Mouse (Mus musculus) heart, embryonic 13.5 days (tissue): ENCODE measurements at regions not wholly inside any gene's neighbourhood (a gene's known extent, or its start where the extent isn't known, plus 50 kb on each side); places are given as distances from the start of the nearest gene placed in this dataset.
A peak's percentile ranks its signal among the peaks of the same experiment; 100 is the strongest.

ENCODE experiments used
- ATAC-seq: fragments of 200-750 bp; cut with Nextera tagmentation; 2 replicates; pipeline ENCODE4 v1.8.0; 2017; ENCODE audit warnings: moderate TSS enrichment; ENCODE audit not compliant: insufficient number of reproducible peaks, low FRiP score, low TSS enrichment; ENCODE audit errors: extremely low read depth
- H3K27ac ChIP-seq: fragments of 300-500 bp; sonication (generic); replicated peaks from 2 replicates; pipeline ENCODE4 v1.5.1; 2015; ENCODE audit warnings: moderate library complexity, mild to moderate bottlenecking, inconsistent platforms
- H3K27me3 ChIP-seq: fragments of 300-500 bp; sonication (generic); replicated peaks from 2 replicates; pipeline ENCODE4 v1.6.1; 2015; ENCODE audit warnings: mild to moderate bottlenecking, inconsistent platforms
- H3K36me3 ChIP-seq: fragments of 300-500 bp; sonication (generic); 2 replicates; pipeline ENCODE4 v1.6.1; 2015; ENCODE audit warnings: mild to moderate bottlenecking, inconsistent platforms
- H3K4me1 ChIP-seq: fragments of 300-500 bp; sonication (generic); 2 replicates; pipeline ENCODE4 v1.6.1; 2015; ENCODE audit warnings: inconsistent platforms
- H3K4me2 ChIP-seq: fragments of 300-500 bp; sonication (generic); 2 replicates; pipeline ENCODE4 v1.6.1; 2015; ENCODE audit warnings: inconsistent platforms, mild to moderate bottlenecking, moderate library complexity
- H3K4me3 ChIP-seq: fragments of 300-500 bp; sonication (generic); 2 replicates; pipeline ENCODE4 v1.5.1; 2015; ENCODE audit warnings: moderate library complexity, mild to moderate bottlenecking, inconsistent platforms
- H3K9ac ChIP-seq: fragments of 300-500 bp; sonication (generic); 2 replicates; pipeline ENCODE4 v1.6.1; 2015; ENCODE audit warnings: inconsistent platforms, mild to moderate bottlenecking, moderate library complexity
- H3K9me3 ChIP-seq: fragments of 300-500 bp; sonication (generic); 2 replicates; pipeline ENCODE4 v1.6.1; 2016; ENCODE audit warnings: inconsistent platforms
- WGBS: fragments of 180-500 bp; shearing (Covaris S2); methylation state at CpG from one replicate; pipeline ENCODE4 v1.1.7; 2015; ENCODE audit warnings: mixed read lengths; 5-methylcytosine and 5-hydroxymethylcytosine counted together

GRCm38 (mm10) chr5:4697346-4698095 lies 60.3 kb downstream of the Fzd1 start:
- ATAC-seq, result no peak
- Histone ChIP-seq H3K4me1 (no peaks in the 10 kb centered on the region), H3K9me3 (peaks cover 4% of the 10 kb centered on the region; the same call in 1 of the 2 replicates), H3K36me3 (no peaks in the 10 kb centered on the region), H3K9ac (no peak overlapping the region), H3K27ac (no peak overlapping the region), H3K4me3 (no peak overlapping the region), H3K27me3 (no peaks in the 10 kb centered on the region), H3K4me2 (no peak overlapping the region)
- 57% methylated on average over 4 of the region's 4 CpGs for WGBS

- Histone ChIP-seq H3K27me3 (no peaks in the 10 kb centered on the region), H3K36me3 (no peaks in the 10 kb centered on the region), H3K4me2 (no peak overlapping the region), H3K4me3 (no peak overlapping the region), H3K9ac (no peak overlapping the region), H3K9me3 (peaks cover 4% of the 10 kb centered on the region; the same call in 1 of the 2 replicates), H3K27ac (no peak overlapping the region), H3K4me1 (no peaks in the 10 kb centered on the region)
- no peak for ATAC-seq
These were observed 61.1 kb downstream of the Fzd1 start for GRCm38 (mm10) chr5:4696701-4697100.

GRCm38 (mm10) chr5:4689130-4689529 lies 68.7 kb downstream of the Fzd1 start:
- Histone ChIP-seq H3K4me1 (no peaks in the 10 kb centered on the region), H3K4me2 (no peak overlapping the region), H3K27me3 (no peaks in the 10 kb centered on the region), H3K9ac (no peak overlapping the region), H3K27ac (no peak overlapping the region), H3K4me3 (no peak overlapping the region), H3K9me3 (no peaks in the 10 kb centered on the region), H3K36me3 (no peaks in the 10 kb centered on the region)
- no peak for ATAC-seq
- 53% methylated on average over 2 of the region's 2 CpGs for WGBS

GRCm38 (mm10) chr5:4675316-4675715 lies 82.5 kb downstream of the Fzd1 start:
- no peak for ATAC-seq
- no peaks in the 10 kb centered on the region for H3K4me1 ChIP-seq
- no peak overlapping the region for H3K9ac ChIP-seq
- WGBS, result 75% methylated on average over 2 of the region's 2 CpGs
- H3K27ac ChIP-seq, result no peak overlapping the region
- no peaks in the 10 kb centered on the region for H3K27me3 ChIP-seq
- H3K9me3 ChIP-seq, result no peaks in the 10 kb centered on the region
- no peak overlapping the region for H3K4me2 ChIP-seq
- no peak overlapping the region for H3K4me3 ChIP-seq
- no peaks in the 10 kb centered on the region for H3K36me3 ChIP-seq

GRCm38 (mm10) chr5:4666381-4666780 lies 91.5 kb downstream of the Fzd1 start:
- WGBS, result 72% methylated on average over 12 of the region's 12 CpGs
- H3K4me1 ChIP-seq, result peaks cover 11% of the 10 kb centered on the region
- H3K27me3 ChIP-seq, result no peaks in the 10 kb centered on the region
- H3K9me3 ChIP-seq, result no peaks in the 10 kb centered on the region
- no peak overlapping the region for H3K9ac ChIP-seq
- H3K27ac ChIP-seq, result no peak overlapping the region
- H3K4me3 ChIP-seq, result no peak overlapping the region
- H3K36me3 ChIP-seq, result no peaks in the 10 kb centered on the region
- ATAC-seq, result no peak
- H3K4me2 ChIP-seq, result no peak overlapping the region

- H3K4me3 ChIP-seq, result no peak overlapping the region
- 73% methylated on average over 9 of the region's 9 CpGs for WGBS
- no peak for ATAC-seq
These were observed 91.9 kb downstream of the Fzd1 start for GRCm38 (mm10) chr5:4665978-4666377.

GRCm38 (mm10) chr5:4664918-4665317 lies 92.9 kb downstream of the Fzd1 start:
- WGBS, result 73% methylated on average over 4 of the region's 4 CpGs
- H3K9ac ChIP-seq, result no peak overlapping the region
- H3K4me1 ChIP-seq, result peaks cover 13% of the 10 kb centered on the region
- H3K36me3 ChIP-seq, result no peaks in the 10 kb centered on the region
- no peak overlapping the region for H3K4me2 ChIP-seq
- H3K27ac ChIP-seq, result no peak overlapping the region
- H3K27me3 ChIP-seq, result no peaks in the 10 kb centered on the region
- no peak for ATAC-seq
- no peak overlapping the region for H3K4me3 ChIP-seq
- no peaks in the 10 kb centered on the region for H3K9me3 ChIP-seq

More at GRCm38 (mm10) chr5:4665978-4666377, 91.9 kb downstream of the Fzd1 start:
- Histone ChIP-seq H3K4me2 (no peak overlapping the region), H3K4me1 (peaks cover 13% of the 10 kb centered on the region), H3K9me3 (no peaks in the 10 kb centered on the region), H3K27me3 (no peaks in the 10 kb centered on the region), H3K27ac (no peak overlapping the region), H3K9ac (no peak overlapping the region), H3K36me3 (no peaks in the 10 kb centered on the region)

- no peaks in the 10 kb centered on the region for H3K36me3 ChIP-seq
- 56% methylated on average over 10 of the region's 10 CpGs for WGBS
- H3K9me3 ChIP-seq, result no peaks in the 10 kb centered on the region
- no peak overlapping the region for H3K27ac ChIP-seq
- H3K4me2 ChIP-seq, result no peak overlapping the region
- no peaks in the 10 kb centered on the region for H3K27me3 ChIP-seq
- peaks cover 13% of the 10 kb centered on the region for H3K4me1 ChIP-seq
- no peak overlapping the region for H3K4me3 ChIP-seq
- no peak overlapping the region for H3K9ac ChIP-seq
- ATAC-seq, result no peak
These were observed 93.3 kb downstream of the Fzd1 start for GRCm38 (mm10) chr5:4664488-4664887.

GRCm38 (mm10) chr5:4662198-4662585 lies 95.6 kb downstream of the Fzd1 start:
- no peak overlapping the region for H3K4me3 ChIP-seq
- peaks cover 2% of the 10 kb centered on the region; the same call in 1 of the 2 replicates for H3K9me3 ChIP-seq
- H3K4me2 ChIP-seq, result 0 out of 2 replicates have a peak overlapping the region, but pooled peaks have one; percentile 30
- no peaks in the 10 kb centered on the region for H3K27me3 ChIP-seq
- no peak for ATAC-seq
- H3K36me3 ChIP-seq, result no peaks in the 10 kb centered on the region
- H3K9ac ChIP-seq, result no peak overlapping the region
- WGBS, result 70% methylated on average over 6 of the region's 6 CpGs
- H3K27ac ChIP-seq, result no peak overlapping the region
- peaks cover 15% of the 10 kb centered on the region for H3K4me1 ChIP-seq

- peaks cover 7% of the 10 kb centered on the region; the same call in 1 of the 2 replicates for H3K9me3 ChIP-seq
These were observed 96.2 kb downstream of the Fzd1 start for GRCm38 (mm10) chr5:4661420-4662197.

GRCm38 (mm10) chr5:4657982-4658381 lies 99.9 kb downstream of the Fzd1 start:
- WGBS, result 35% methylated on average over 1 of the region's 1 CpGs
- H3K4me1 ChIP-seq, result peaks cover 15% of the 10 kb centered on the region
- H3K27ac ChIP-seq, result no peak overlapping the region
- H3K27me3 ChIP-seq, result no peaks in the 10 kb centered on the region
- ATAC-seq, result no peak
- no peaks in the 10 kb centered on the region for H3K36me3 ChIP-seq
- no peak overlapping the region for H3K9ac ChIP-seq
- H3K4me2 ChIP-seq, result no peak overlapping the region
- H3K9me3 ChIP-seq, result peaks cover 7% of the 10 kb centered on the region; the same call in 1 of the 2 replicates
- no peak overlapping the region for H3K4me3 ChIP-seq

More at GRCm38 (mm10) chr5:4661420-4662197, 96.2 kb downstream of the Fzd1 start:
- Histone ChIP-seq H3K27me3 (no peaks in the 10 kb centered on the region), H3K4me1 (peaks cover 15% of the 10 kb centered on the region), H3K9ac (no peak overlapping the region), H3K36me3 (no peaks in the 10 kb centered on the region), H3K4me2 (peak overlapping the region; percentile 30; the same call in 1 of the 2 replicates), H3K4me3 (no peak overlapping the region), H3K27ac (no peak overlapping the region)
- 39% methylated on average over 12 of the region's 12 CpGs for WGBS
- no peak for ATAC-seq
